Mouse (Mus musculus): ENCODE measurements around the gene Vdr.

DNA sequence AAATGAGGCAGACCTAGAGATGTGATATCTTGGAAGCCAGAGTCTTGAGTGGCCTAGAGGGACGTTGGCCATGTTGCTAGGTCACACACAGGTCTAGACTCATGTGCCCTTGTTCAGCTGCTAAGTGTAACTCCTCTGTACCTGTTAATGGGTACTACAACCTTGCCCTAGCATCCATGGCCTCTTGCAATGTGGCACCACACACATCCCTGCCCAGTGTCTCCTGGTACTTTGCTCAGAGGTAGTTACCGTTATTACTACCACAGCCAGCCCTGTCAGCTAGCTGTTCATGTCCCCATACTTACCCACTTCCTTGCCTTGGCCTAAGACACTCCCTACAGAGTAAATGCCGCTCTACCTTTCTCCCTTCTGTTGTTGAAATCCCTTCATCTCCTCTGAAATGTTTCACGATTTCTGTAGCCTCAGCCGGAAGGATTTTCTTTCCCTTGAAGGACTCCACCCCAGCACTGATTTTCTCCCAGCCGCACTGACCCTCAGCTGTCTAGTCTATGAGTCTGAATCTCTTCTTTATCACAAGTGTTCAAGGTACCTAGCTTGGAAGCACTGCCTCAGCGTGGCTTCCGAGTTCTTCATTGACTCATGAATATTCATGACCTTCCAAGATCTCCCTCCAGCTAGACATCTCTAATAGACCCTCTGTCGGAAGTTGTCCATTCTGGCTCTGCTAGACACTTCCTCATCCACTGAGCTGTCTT lies 77.5 kb downstream of the Vdr start:
- no peak for TF ChIP-seq CTCF (IDR thresholded peaks at IDR 0.05)
- no peak for TF ChIP-seq EP300 (IDR thresholded peaks at IDR 0.05)

Measured in lung, postnatal 0 days (tissue).